ENCODE assay signal across 12 mouse cellular contexts in the genomic region with DNA sequence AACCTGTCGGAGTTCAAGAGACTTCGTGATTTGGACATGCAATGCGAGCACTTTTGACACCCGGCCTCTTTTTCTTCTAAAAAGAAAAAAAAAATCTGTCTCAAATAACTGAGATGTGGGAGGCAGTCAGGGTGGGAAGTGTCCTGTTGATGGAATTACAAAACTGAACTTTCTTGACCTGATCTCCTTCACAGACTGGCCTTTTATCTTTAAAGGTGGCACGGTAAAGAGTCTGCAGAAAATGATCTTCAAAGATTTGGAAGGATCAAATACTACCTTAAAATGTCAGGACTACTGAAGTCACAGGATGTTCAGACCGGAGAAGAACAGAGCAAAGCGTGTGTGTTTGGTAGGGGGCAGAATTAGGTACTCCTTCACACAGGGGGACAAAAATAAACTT.
DNase-seq lines count a peak whose midpoint lies in the region; ATAC-seq and TF ChIP-seq lines count a peak whose summit lies in the region.
"Had no signal": no experiment of that assay in that cellular context is flagged by ENCODE, and none has a peak within 500 bp of the region (broad histone marks: within the 10 kb centered on the region; RNA-seq: fewer than 3 reads in every experiment).

No protein-coding gene starts in this region.

- intact Hi-C loops in gastrocnemius, adult 2 months (cut with DNase I) = loop anchor here (10.0 kb wide), 2 partner anchors 391 to 561 kb away; partner anchors contain the start of gene Nrip1
- intact Hi-C loops in gastrocnemius, postnatal 14 days (cut with DNase I; ENCODE audit: low total_unique reads) = no loop called here
- intact Hi-C loops in heart, adult 2 months (cut with DNase I) = loop anchor here (10.0 kb wide), 2 partner anchors 391 to 561 kb away; partner anchors contain the start of gene Nrip1

- H3K9me3 ChIP-seq in lung, postnatal 0 days (ENCODE audit: low read length) = no peaks in the 10 kb centered on the region
- H3K9me3 ChIP-seq in limb, embryonic 14.5 days (ENCODE audit: control insufficient read depth, low read length) = no peaks in the 10 kb centered on the region
- H3K9me3 ChIP-seq in hindbrain, embryonic 14.5 days (ENCODE audit: control insufficient read depth, low read length) = no peaks in the 10 kb centered on the region
- H3K9me3 ChIP-seq: forebrain, embryonic 13.5 days had no signal

- H3K36me3 ChIP-seq in lung, postnatal 0 days (ENCODE audit: insufficient read depth, low read length) = no peaks in the 10 kb centered on the region
- H3K36me3 ChIP-seq in limb, embryonic 14.5 days (ENCODE audit: control insufficient read depth, insufficient read depth, low read length) = no peaks in the 10 kb centered on the region
- no peaks in the 10 kb centered on the region for H3K36me3 ChIP-seq in hindbrain, embryonic 14.5 days (replicated peaks; ENCODE audit: control insufficient read depth, insufficient read depth)
- H3K36me3 ChIP-seq in heart, adult 2 months (ENCODE audit: control insufficient read depth, insufficient read depth, low read length) = no peaks in the 10 kb centered on the region; the same call in 1 of the 2 replicates

- TF ChIP-seq POLR2A in limb, embryonic 14.5 days (IDR thresholded peaks at IDR 0.05; ENCODE audit: borderline replicate concordance, extremely low read depth, insufficient read depth, insufficient read length) = no peak
- TF ChIP-seq POLR2A in heart, adult 2 months (IDR thresholded peaks at IDR 0.05; ENCODE audit: insufficient read depth, low read depth, low read length) = no peak

- H3K27ac ChIP-seq in gastrocnemius, adult 2 months = 0 out of 2 replicates have a peak overlapping the region, but pooled peaks have one; percentile 20
- H3K27ac ChIP-seq in lung, postnatal 0 days (ENCODE audit: low read length) = no peak overlapping the region
- no peak overlapping the region for H3K27ac ChIP-seq in limb, embryonic 14.5 days (replicated peaks; ENCODE audit: low read depth, low read length)
- no peak overlapping the region for H3K27ac ChIP-seq in hindbrain, embryonic 14.5 days
- no peak overlapping the region for H3K27ac ChIP-seq in heart, adult 2 months
- H3K27ac ChIP-seq: forebrain, embryonic 13.5 days had no signal

- H3K4me1 ChIP-seq in lung, postnatal 0 days (ENCODE audit: insufficient read depth, low read depth, low read length) = peaks cover 5% of the 10 kb centered on the region; the same call in 1 of the 2 replicates
- H3K4me1 ChIP-seq in limb, embryonic 14.5 days (ENCODE audit: control insufficient read depth, insufficient read depth, low read length) = peaks cover 9% of the 10 kb centered on the region; the same call in 1 of the 2 replicates
- no peaks in the 10 kb centered on the region for H3K4me1 ChIP-seq in hindbrain, embryonic 14.5 days (replicated peaks; ENCODE audit: control insufficient read depth, insufficient read depth, low read length)
- peaks cover 2% of the 10 kb centered on the region for H3K4me1 ChIP-seq in heart, adult 2 months (ENCODE audit: control insufficient read depth, insufficient read depth, low read length)
- H3K4me1 ChIP-seq: forebrain, embryonic 13.5 days had no signal

- WGBS in lung, postnatal 0 days = 28% methylated on average over 7 of the region's 7 CpGs
- 9% methylated on average over 7 of the region's 7 CpGs for WGBS in limb, embryonic 14.5 days
- WGBS in hindbrain, embryonic 14.5 days = 18% methylated on average over 7 of the region's 7 CpGs
- 61% methylated on average over 7 of the region's 7 CpGs for WGBS in heart, adult 2 months

- no peak for TF ChIP-seq CTCF in gastrocnemius, adult 2 months (IDR thresholded peaks at IDR 0.05)
- TF ChIP-seq CTCF in lung, postnatal 0 days (IDR thresholded peaks at IDR 0.05) = no peak
- no peak for TF ChIP-seq CTCF in heart, adult 2 months (IDR thresholded peaks at IDR 0.05)

- no peak overlapping the region for H3K9ac ChIP-seq in lung, postnatal 0 days (replicated peaks; ENCODE audit: low read depth)
- no peak overlapping the region for H3K9ac ChIP-seq in limb, embryonic 14.5 days (ENCODE audit: low read depth, low read length, severe bottlenecking)
- no peak overlapping the region for H3K9ac ChIP-seq in hindbrain, embryonic 14.5 days
- H3K9ac ChIP-seq in heart, adult 2 months (ENCODE audit: low read depth, low read length) = no peak overlapping the region
- H3K9ac ChIP-seq: forebrain, embryonic 13.5 days had no signal

- H3K79me2 ChIP-seq in heart, adult 2 months (replicated peaks; ENCODE audit: control insufficient read depth, insufficient read depth, low read length) = no peaks in the 10 kb centered on the region

- no peak overlapping the region for H3K4me2 ChIP-seq in lung, postnatal 0 days (replicated peaks; ENCODE audit: low read depth, low read length)
- H3K4me2 ChIP-seq in limb, embryonic 14.5 days (replicated peaks; ENCODE audit: low read depth, low read length, severe bottlenecking) = peak overlapping the region; percentile 13; the same call in 1 of the 2 replicates
- H3K4me2 ChIP-seq in hindbrain, embryonic 14.5 days (replicated peaks) = no peak overlapping the region
- H3K4me2 ChIP-seq: forebrain, embryonic 13.5 days had no signal

- no peak for TF ChIP-seq EP300 in lung, postnatal 0 days (IDR thresholded peaks at IDR 0.05)
- TF ChIP-seq EP300 in heart, adult 2 months (IDR thresholded peaks at IDR 0.05; ENCODE audit: insufficient read depth, low read depth, low read length) = no peak

- no peak for ATAC-seq in lung, postnatal 0 days
- no peak for ATAC-seq in limb, embryonic 14.5 days (ENCODE audit: low FRiP score, low read depth)
- no peak for ATAC-seq in hindbrain, embryonic 14.5 days (ENCODE audit: low FRiP score)
- ATAC-seq: forebrain, embryonic 13.5 days had no signal

- no peak for DNase-seq in gastrocnemius, adult 2 months
- DNase-seq in gastrocnemius, postnatal 14 days = no peak
- DNase-seq in lung, postnatal 0 days (ENCODE audit: low spot score) = peak; percentile 11
- no peak for DNase-seq in lung, adult 18-20 months
- peak; percentile 51 for DNase-seq in embryo, embryonic 9.5 days (ENCODE audit: extremely low spot score)
- DNase-seq in limb, embryonic 14.5 days (ENCODE audit: low spot score) = no peak
- no peak for DNase-seq in hindbrain, embryonic 14.5 days (ENCODE audit: low spot score)
- no peak for DNase-seq in heart, adult 2 months
- DNase-seq: heart, postnatal 14 days; left cerebral cortex, postnatal 4 days; right cerebral cortex, adult 18-20 months had no signal

- no peaks in the 10 kb centered on the region for H3K27me3 ChIP-seq in lung, postnatal 0 days (replicated peaks; ENCODE audit: insufficient read depth, low read length)
- no peaks in the 10 kb centered on the region for H3K27me3 ChIP-seq in limb, embryonic 14.5 days (ENCODE audit: control insufficient read depth, insufficient read depth, low read length)
- H3K27me3 ChIP-seq in hindbrain, embryonic 14.5 days (ENCODE audit: control insufficient read depth, insufficient read depth, low read length) = no peaks in the 10 kb centered on the region
- H3K27me3 ChIP-seq in heart, adult 2 months (ENCODE audit: control insufficient read depth, insufficient read depth, low read length) = no peaks in the 10 kb centered on the region
- H3K27me3 ChIP-seq: forebrain, embryonic 13.5 days had no signal

- no peak overlapping the region for H3K4me3 ChIP-seq in gastrocnemius, adult 2 months
- H3K4me3 ChIP-seq in lung, postnatal 0 days (ENCODE audit: low read depth, low read length) = no peak overlapping the region
- H3K4me3 ChIP-seq in limb, embryonic 14.5 days (replicated peaks; ENCODE audit: low read length) = no peak overlapping the region
- no peak overlapping the region for H3K4me3 ChIP-seq in hindbrain, embryonic 14.5 days (replicated peaks; ENCODE audit: low read length)
- H3K4me3 ChIP-seq in heart, adult 2 months = no peak overlapping the region
- H3K4me3 ChIP-seq: forebrain, embryonic 13.5 days had no signal

Comparison
In these comparisons a context has a peak if more than half of its experiments do, and no peak if none do; other contexts are left out.
1. DNase-seq: peak in lung, postnatal 0 days (single experiment) and embryo, embryonic 9.5 days (single experiment); none in gastrocnemius, adult 2 months (single experiment), gastrocnemius, postnatal 14 days (single experiment), lung, adult 18-20 months (0 of 2), limb, embryonic 14.5 days (single experiment), hindbrain, embryonic 14.5 days (single experiment) and heart, adult 2 months (0 of 2).